Mouse (Mus musculus): Measurements from ENCODE around the gene Pbp2.
A peak's percentile ranks its signal among the peaks of the same experiment; 100 is the strongest.

The Pbp2 gene

GRCm38 (mm10) chr6:135310305-135310704 is at the start of gene Pbp2:
TSS of gene Pbp2 (minus strand) at chr6:135310405.
- DNase-seq = no peak

- no peak for DNase-seq
These were observed 44.7 kb upstream of the Pbp2 start for GRCm38 (mm10) chr6:135354953-135355352.

- DNase-seq = no peak
These were observed 42.3 kb upstream of the Pbp2 start for GRCm38 (mm10) chr6:135352537-135352936.

GRCm38 (mm10) chr6:135351638-135352302 is 41.6 kb upstream of the Pbp2 start:
- DNase-seq = no peak

GRCm38 (mm10) chr6:135341076-135341378 is 30.8 kb upstream of the Pbp2 start:
- no peak for DNase-seq

GRCm38 (mm10) chr6:135340355-135341075 is 30.3 kb upstream of the Pbp2 start:
- DNase-seq = no peak

- DNase-seq = no peak
These were observed 26.2 kb upstream of the Pbp2 start for GRCm38 (mm10) chr6:135336376-135336775.

- DNase-seq = no peak
These were observed 23.9 kb upstream of the Pbp2 start for GRCm38 (mm10) chr6:135333994-135334651.

GRCm38 (mm10) chr6:135332737-135333281 is 22.6 kb upstream of the Pbp2 start:
- DNase-seq = no peak

GRCm38 (mm10) chr6:135331916-135332315 is 21.7 kb upstream of the Pbp2 start:
- no peak for DNase-seq

- no peak for DNase-seq
These were observed 16.6 kb upstream of the Pbp2 start for GRCm38 (mm10) chr6:135326847-135327246.

GRCm38 (mm10) chr6:135324686-135325300 is 14.6 kb upstream of the Pbp2 start:
- DNase-seq = no peak

- DNase-seq = no peak
These were observed 13.9 kb upstream of the Pbp2 start for GRCm38 (mm10) chr6:135324111-135324510.

GRCm38 (mm10) chr6:135323311-135323982 is 13.2 kb upstream of the Pbp2 start:
- peak; percentile 10 for DNase-seq

GRCm38 (mm10) chr6:135322749-135323148 is 12.5 kb upstream of the Pbp2 start:
- no peak for DNase-seq

- DNase-seq = no peak
These were observed 9.3 kb upstream of the Pbp2 start for GRCm38 (mm10) chr6:135319431-135319933.

- no peak for DNase-seq
These were observed 5.9 kb upstream of the Pbp2 start for GRCm38 (mm10) chr6:135316141-135316540.

GRCm38 (mm10) chr6:135313981-135314380 is 3.8 kb upstream of the Pbp2 start:
- no peak for DNase-seq

GRCm38 (mm10) chr6:135312038-135312437 is 1.8 kb upstream of the Pbp2 start:
- DNase-seq = no peak

- no peak for DNase-seq
These were observed 5.5 kb downstream of the Pbp2 start for GRCm38 (mm10) chr6:135304576-135305260.

GRCm38 (mm10) chr6:135302421-135303125 is 7.6 kb downstream of the Pbp2 start:
- DNase-seq = no peak

All from cerebellum, adult 9-10 months (tissue).